Mouse (Mus musculus) liver (tissue): ENCODE data around the gene Stat2.
A peak's percentile ranks its signal among the peaks of the same experiment; 100 is the strongest.

ENCODE experiments used
- DNase-seq: peaks from one replicate; pipeline ENCODE4 v3.0.0-alpha.2; 2020; ENCODE audit warnings: mixed read lengths

Stat2 gene

DNA sequence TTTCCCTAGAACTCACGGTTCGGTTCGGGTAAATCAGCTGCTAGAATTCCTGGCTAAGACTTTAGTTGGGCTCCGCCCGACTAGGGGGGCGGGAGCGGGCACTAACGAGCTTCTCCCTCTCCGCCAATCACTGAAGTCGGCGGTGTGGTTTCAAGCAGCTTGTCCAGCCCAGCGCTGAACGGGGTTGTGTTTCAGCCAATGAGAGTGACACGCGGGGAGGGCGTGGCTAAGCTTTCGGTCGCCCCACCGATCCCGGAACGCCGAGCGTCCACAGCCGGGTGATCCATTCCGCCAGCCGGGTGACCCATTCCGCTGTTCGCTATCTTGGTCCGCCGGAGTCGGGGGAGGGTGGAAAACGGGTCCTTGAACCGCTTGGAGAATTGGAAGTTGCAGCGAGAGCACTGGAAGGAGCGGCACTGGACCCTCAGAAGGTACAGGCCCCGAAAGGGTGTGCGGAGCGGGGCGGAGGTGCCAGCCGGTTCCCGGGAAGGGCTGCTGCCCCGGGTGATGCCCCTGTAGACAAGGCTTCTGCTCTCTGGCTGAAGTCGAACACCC is at the start of gene Stat2:
Gene Stat2 (plus strand): TSS at position 273 of the 555 bp plus-strand sequence.
- peak; percentile 98 for DNase-seq

DNA sequence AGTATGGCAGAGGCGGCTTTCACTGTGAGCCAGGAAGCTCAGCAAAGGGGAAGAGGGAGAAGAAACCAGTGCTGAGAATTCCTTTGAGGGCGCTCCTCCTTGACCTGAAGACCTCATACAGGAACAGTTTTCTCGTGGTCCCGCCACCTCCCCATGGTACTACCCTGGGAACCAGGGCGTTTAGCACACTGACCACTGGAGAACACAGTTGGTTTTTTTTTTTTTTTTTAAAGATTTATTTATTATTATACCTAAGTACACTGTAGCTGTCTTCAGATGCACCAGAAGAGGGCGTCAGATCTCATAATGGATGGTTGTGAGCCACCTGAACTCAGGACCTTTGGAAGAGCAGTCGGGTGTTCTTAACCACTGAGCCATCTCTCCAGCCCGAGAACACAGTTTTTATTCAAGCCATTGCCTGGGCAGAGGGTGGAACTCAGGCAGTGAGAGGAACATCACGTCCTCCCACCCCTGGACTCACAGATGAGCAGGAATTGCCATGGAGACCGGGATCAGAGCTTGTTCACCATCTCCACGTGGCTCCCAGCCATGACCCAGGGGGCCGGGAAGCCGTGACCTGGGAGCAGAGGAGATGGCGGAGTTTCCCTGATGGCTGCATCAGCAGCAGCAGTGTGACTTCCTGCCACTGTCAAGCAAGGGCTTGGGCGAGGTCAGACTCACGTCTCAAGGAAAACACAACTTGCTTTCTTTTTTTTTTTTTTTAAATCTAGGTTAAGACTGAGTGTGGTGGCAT is 48.6 kb upstream of the Stat2 start:
- no peak for DNase-seq

DNA sequence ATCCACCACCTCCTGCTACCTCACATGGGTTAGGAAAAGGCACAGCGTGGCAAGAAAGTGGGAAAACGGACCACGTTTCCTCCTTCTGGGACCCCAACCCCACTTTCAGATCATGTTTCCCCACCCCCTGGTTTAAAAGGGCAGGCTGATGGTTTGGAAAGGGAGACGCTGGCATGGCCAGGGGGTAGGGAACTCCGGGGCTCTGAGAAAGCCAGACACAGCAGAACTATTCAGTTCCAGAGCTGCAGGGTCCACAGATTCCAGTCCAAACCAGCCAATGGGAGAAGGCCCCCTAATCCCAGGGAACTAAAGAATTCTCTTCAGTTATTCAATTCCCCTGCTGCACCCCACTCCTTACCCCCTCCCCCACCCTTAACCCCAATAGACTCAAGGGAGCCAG is 45.3 kb upstream of the Stat2 start:
- no peak for DNase-seq

DNA sequence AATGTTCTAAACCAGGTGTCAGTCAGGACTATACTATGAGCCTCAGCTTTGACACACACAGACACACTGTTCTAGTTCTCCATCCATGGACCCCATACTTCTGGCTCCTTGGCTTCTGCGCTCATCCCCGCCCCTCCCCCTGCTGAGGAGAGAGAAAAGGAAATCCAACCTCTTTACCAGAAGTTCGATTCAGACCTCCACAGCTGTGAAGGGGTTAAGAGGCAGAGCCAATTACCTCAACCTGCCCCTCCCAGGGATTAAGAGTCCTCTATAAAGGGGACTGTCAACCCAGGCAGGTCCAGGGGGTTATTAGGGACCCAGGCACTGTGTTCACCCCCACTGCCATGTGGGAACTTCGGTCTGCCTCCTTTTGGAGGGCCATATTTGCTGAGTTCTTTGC is 44.8 kb upstream of the Stat2 start, which contains the start of gene Mip:
Gene Mip (plus strand): TSS at position 301 of the 400 bp plus-strand sequence.
- no peak for DNase-seq

DNA sequence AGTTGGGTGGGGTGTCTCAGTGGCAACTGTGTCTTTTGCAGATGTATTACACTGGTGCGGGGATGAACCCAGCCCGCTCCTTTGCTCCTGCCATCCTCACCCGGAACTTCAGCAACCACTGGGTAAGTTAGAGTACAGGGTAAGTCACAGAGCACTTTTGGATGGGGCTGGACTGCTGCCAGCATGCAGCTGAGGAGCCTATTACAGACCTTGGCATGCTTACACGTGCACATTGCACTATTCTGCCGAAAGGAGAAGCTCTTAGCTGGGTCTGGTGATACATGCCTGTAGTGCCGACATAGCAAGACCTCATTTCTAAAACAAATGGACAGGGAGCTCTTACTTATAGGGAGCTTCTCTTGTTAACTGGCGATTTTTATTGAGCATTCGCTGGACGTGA is 42.8 kb upstream of the Stat2 start:
- no peak for DNase-seq

DNA sequence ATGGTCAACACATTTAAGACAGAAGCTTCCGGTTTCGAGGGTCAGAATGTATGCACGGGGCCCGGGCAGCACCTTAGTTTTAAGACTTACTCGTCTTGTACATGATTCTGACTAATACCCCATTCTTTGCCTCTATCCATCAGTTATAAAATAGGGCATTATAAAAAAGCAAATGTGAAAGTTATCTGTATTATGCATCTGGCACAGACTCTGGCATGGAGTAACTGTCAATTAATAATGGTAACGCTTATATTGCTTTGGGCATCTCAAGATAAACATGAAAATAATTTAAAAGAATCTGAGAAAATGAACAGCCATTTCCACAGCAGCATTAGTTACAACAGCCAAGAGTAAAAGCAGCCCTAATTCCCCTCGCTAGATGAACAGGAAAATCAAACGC is 42.4 kb upstream of the Stat2 start:
- DNase-seq: no peak

DNA sequence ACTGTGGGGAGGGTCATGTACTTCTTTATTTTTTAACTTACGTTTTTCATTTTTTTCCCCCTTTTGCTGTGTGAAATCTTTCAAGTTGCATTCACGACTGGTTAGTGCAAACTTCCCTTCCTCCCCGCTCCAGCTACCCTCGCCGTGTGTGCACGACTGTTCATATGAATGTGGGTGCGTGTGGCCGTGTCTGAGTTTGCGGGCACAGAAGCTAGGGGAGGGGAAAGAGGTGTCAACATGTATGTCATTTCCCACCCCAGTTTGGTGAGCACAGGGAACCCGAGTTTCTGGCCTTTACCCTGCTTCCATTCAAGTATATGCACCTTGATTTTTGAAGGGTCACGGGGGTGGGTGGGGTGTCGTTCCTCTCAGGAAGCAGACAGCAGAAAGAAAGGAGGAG is 39.8 kb upstream of the Stat2 start:
- DNase-seq: no peak

DNA sequence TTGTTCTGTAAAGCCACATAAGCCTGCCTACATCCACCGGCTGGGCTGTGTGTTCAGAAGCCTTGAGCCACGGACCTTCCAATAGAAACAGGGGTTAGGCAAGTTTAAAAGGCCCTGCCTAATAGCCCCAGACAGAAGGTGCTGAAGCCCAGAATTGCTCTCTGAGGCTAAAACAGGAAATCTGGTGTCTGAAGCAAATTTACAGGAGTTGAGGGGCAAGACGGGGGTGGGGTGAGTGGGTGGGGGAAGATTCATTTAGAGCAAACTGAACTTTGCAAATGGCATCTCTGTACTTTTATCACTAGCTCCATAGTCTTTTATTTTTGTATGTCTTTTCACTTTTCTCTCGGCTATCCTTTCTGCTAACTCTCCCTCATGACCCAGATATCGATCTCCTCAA is 39.2 kb upstream of the Stat2 start:
- no peak for DNase-seq

DNA sequence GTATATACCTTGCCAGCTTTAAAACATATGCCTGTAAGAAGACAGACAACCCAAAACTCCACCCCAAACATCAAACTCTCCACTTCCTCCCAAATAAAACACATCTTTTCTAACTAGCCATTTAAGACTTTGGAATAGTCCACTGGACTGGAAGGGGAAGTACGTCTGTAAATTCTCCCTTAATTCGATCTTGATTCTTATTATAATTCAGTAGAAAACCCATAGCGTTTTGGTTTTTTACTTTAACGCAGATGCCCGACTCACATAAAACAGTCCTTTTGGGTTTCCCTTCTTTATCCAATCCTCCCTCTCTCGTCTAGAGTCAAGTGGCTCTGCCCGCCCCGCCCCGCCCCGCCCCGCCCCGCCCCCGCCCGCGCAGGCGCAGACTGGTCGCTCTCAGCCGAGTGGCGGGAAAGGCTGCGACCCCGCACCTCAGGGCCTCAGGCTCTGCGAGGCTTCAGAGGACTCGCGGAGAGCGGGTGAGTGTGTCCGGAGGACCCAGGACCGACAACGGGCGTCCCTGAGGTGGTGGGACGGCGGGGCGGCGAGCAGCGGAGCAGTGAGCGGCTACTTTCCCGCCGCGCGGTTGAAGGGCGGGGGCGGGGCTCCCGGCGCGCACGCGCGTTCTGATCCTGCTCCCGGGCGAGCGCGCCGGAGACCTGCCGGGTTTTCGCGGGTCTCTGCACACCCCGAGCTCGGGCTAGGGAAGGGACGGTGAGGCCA is 38.5 kb upstream of the Stat2 start, which contains the start of gene Timeless:
Gene Timeless (plus strand): TSS at position 369 of the 723 bp plus-strand sequence.
- DNase-seq: peak; percentile 90

DNA sequence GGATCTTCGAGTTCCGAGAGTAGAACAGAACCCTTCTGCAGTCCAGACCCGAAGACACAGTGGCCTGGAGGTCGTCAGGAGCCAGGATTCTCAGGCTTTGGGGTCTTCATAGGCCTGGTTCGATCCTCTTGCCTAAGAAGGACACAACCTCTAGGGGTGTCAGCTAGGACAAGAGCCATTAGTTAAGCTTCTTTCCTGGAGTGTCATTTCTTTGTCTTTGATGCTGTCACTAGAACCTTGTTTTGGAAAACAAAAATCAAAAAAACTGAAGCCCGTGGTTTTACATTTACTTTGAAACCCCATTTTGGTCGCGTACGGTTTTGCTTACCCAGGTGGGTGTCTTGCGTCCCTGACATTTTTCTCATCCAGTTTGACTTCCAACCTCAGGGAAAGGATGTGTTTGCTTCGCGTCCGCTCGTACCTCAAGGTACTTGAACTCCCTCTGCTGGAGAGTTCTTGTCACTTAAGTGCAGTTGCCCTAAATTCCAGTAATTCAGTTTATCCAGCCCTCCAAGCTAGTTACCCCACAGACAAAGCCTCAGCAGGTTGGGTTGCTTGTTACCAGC is 37.9 kb upstream of the Stat2 start:
- peak; percentile 68 for DNase-seq

DNA sequence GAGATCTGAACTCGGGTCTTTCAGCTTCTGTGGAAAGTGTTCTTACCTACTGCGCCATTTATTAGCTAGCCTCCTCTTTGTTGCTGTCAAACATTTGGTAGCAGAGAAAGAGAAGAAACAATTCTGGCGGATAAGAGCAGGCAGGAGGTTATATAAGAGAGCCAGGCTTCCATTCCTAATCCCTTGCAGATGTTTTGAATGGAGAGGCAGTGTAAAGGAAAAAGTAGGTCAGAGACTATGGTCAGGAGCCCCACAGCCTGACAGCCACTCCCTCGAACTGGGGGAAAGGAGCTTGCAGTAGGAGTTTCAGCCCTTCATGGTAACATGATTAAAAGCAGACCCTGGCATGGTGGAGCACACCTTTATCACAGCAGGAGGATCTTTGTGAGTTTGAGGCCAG is 34.0 kb upstream of the Stat2 start:
- no peak for DNase-seq

DNA sequence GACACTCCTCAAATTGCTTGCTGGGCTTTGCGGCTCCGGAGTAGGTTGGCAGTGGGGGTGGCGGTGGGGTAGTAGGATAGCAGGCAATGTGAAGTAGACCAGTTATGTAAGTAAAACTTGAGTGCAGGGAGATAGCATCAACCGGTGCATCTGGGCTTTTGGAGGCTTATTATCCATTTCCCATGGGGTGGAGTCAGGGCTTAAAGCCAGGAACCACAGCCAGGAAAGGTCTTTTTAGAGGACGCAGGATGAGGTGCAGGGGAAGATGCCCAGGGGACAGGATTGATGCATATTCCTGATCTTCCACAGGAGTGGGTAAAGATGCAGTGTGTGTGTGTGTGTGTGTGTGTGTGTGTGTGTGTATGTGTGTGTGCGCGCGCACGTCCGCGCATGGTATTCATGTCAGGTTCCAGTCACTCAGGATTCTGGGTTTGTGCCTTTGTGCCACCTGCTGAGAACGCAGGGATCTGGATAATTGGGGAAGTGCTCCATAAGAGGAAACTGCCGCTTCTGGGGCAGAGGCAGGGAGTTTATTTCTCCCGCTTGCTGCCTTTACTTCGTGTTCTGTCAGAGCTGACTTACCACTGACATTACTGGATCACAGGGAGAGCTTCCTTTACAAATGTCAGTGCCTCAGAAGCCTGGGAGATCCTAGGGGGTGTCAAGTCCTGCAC is 32.4 kb upstream of the Stat2 start:
- no peak for DNase-seq

DNA sequence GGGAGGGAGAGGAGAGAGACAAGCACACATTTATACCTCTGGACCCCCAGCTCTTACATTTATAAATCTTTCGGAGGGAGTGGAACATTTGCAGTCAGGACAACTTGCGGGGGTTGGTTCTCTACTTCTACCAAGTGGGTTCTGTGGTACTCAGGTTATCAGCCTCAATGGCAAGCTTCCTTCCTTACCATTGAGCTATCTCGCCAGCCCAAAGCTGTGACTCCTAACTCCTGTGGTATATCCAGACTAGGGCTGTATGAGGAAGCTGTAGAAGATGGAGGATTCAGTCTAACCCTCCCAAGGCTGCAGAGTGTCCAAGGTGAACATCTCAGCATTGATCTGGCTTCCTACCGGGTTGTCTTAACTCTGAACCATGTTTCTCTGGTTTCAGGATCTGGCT is 31.2 kb upstream of the Stat2 start:
- no peak for DNase-seq

DNA sequence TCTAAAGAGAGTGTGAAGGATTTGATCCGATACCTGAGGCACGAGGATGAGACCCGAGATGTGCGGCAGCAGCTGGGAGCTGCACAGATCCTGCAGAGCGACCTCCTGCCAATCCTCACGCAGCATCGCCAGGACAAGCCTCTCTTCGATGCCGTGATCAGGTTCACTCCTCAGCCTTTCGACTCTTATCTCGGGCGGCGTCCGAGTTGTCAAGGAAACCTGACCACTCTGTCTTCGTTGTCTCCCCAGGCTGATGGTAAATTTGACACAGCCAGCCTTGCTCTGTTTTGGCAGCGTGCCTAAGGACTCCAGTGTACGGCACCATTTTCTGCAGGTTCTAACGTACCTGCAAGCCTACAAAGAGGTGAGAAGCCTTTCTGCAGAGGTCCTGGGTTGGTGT is 30.2 kb upstream of the Stat2 start:
- no peak for DNase-seq

DNA sequence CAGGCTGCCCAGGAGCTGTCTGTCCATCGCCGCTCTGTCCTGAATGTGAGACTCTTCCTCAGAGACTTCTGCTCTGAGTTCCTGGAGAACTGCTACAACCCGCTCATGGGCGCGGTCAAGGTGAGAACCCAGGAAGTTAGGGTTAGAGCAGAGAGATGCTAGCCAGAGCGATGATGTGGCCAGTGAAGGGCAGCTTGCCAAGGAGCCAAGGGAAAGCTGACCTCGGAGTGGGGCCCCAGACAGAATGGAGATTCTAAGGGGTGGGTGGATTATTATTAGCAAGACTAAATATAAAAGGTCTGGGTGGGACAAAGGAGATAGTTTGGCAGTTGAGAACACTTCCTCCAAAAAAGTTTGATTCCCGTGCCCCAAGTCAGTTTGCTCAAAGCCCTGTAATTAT is 27.1 kb upstream of the Stat2 start:
- DNase-seq: no peak

DNA sequence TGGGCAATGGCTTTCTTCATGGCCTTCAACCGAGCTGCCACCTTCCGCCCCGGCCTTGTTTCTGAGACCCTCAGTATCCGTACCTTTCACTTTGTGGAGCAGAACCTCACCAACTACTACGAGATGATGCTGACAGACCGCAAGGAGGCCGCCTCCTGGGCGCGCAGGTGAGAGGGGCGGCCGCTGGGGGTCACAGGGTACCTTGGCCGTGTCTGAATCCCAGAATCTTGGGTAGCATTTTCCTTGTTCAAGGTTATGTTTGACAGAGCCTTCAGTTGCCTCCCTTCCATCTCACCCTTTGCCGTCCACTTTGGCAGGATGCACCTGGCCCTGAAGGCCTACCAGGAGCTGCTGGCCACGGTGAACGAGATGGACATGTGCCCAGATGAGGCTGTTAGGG is 26.2 kb upstream of the Stat2 start:
- no peak for DNase-seq

DNA sequence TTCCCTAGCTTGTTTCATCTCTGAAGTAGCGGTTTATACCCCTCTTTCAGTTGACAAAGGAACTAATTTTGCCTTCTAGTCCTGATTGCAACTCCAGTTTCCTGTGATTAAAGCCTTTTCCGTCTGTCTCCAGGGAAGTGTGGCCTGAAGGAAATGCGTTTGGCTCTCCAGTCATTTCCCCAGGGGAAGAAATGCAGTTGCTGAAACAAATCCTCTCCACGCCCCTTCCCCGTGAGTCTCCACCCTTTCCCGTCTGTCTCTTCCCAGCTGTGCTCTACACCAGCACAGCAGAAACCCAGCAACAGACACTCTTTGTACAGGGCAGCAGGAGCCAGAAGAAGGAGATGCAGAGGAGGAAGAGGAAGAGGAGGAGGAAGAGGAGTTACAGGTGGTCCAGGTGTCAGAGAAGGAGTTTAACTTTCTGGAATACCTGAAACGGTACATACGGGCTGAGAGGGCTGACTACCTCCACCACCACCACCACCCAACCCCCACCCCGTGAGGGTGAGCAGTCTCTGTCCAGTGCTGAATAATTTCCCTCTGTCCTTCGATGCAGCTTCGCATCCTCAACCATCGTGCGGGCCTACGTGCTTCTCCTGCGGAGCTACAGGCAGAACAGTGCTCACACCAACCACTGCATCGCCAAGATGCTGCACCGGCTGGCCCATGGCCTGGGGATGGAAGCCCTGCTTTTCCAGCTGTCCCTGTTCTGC is 23.2 kb upstream of the Stat2 start:
- no peak for DNase-seq

DNA sequence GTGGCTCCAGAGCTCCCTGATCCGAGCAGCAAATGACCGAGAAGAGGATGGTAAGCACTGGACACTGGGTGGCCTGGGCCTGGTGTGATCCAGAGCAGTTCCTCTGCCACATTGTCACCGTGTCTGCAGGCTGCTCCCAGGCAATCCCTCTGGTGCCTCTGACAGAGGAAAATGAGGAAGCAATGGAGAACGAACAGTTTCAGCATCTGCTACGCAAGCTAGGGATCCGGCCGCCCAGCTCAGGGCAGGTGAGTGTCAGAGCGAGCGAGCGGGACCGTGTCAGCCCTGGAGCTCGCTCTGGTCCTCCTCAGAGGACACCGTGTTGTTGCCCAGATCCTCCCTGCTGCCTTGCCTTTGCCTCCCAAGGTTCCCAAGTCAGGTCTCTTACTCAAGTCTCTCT is 19.8 kb upstream of the Stat2 start:
- no peak for DNase-seq

DNA sequence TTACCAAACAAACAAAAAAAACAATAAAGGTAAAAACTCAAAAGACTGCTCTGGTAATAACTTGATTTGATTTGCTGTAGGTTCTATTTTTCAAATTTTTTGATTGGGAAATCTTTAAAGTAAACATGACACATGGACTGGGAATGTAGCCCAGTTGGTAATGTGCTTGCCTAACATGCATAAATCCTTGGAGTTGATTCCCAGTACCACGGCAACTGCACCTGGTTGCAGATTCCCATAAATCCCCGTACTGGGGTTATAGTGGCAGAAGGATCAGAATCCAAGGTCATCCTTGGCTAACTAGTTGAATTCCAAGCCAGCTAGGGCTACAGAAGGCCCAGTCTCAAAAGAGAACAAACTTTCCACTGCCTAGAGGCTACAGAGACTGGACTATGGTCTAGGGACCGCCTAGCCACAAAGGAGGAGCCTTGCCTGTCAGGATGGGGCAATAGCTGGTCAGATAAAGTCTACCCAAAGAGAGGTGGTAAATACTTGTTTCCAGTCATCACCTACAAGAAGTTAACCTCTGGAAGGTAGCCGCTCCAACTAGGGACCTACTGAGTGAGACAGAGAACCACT is 16.6 kb upstream of the Stat2 start, which contains the start of gene Apon:
Gene Apon (plus strand): TSS at position 420 of the 579 bp plus-strand sequence.
- DNase-seq: no peak

DNA sequence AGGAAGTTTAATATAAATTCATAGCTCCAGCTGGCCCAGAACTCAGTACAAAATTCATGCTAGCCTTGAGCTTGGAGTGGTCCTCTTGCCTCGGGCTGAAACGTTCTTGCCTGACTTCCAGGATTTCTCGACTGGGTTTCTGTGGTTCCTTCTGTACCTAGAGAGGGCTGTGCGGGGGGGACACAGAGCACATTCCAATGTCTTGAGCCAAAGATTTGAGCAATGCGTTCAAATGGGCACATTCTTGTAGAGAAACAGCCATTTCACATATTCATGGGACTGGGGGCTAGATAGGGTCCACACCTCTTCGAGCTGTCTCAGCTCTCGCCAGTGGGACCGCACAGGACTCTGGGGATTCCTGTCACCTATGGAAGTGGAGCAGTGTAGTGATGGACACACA is 14.4 kb upstream of the Stat2 start:
- no peak for DNase-seq

DNA sequence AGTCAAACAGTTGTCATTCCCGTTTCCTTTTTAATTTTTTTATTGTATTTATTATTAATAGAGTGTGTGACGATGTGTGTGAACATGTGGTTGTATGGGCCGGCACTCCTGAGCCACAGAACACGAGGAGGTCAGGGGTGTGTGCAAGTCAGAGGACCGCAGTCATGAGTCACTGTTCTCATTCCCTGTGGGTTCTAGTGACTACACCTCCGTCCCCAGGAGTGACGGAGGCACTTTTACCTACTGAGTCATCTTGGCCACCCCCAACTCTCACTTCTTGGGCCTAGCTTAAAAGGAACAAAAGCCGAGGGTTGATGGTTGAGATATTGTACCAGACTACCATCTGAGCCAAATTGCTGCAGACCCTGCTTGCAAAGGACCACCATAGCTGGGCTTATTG is 14.0 kb upstream of the Stat2 start:
- no peak for DNase-seq

DNA sequence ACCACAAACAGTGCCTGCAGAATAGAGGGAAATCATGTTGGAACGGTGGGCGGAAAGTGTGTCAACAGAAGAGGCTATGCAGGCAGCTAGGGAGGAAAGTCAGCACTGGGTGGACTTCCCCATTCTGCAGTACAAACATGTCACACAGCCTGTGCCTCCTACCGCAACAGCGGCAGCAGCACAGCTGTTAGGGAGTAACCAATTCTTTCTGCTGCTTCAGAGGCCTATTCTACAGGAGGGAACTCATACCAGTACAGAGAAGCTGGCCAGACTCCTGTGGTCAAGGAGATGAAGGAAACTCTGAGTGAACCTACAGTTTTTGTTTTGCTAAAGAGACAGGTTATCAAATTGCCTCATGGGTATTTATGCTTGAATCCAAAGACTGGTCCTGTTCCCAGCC is 11.4 kb upstream of the Stat2 start:
- peak; percentile 44 for DNase-seq
